Mouse (Mus musculus) macrophage (primary cell): ENCODE measurements around the gene Cryl1. TPM values are rescaled to one million over a fixed set of nuclear protein-coding genes. Genes with fewer than 3 reads are reported as not detected.

Experiments used
- H3K27ac ChIP-seq: fragments of 350-480 bp; formaldehyde crosslinking; 2 replicates; pipeline ENCODE4 v1.9.0; 2021
- H3K36me3 ChIP-seq: fragments of 350-480 bp; formaldehyde crosslinking; 2 replicates; pipeline ENCODE4 v1.9.0; 2021; ENCODE audit errors: inconsistent target
- H3K4me3 ChIP-seq: fragments of 350-480 bp; formaldehyde crosslinking; 2 replicates; pipeline ENCODE4 v1.9.0; 2021; ENCODE audit errors: inconsistent target
- H3K79me2 ChIP-seq: fragments of 350-480 bp; formaldehyde crosslinking; 2 replicates; pipeline ENCODE4 v1.9.0; 2021; ENCODE audit errors: inconsistent target
- WGBS: methylation state at CpG from one replicate; pipeline ENCODE4 v1.1.7; 2026; ENCODE audit warnings: inconsistent platforms; ENCODE audit not compliant: missing documents; 5-methylcytosine and 5-hydroxymethylcytosine counted together
- polyA plus RNA-seq: library from polyadenylated mRNA; stranded (reverse); fragments of 250-400 nt; gene quantifications from 3 replicates; pipeline ENCODE4 v1.2.4, GENCODE M21; 2018; ENCODE audit warnings: inconsistent platforms

Cryl1 gene
- polyA plus RNA-seq, 1 experiment from 2014 or later: 18.7 TPM

- Histone ChIP-seq H3K79me2 (no peaks in the 10 kb centered on the region), H3K27ac (no peak overlapping the region), H3K36me3 (no peaks in the 10 kb centered on the region), H3K4me3 (no peak overlapping the region)
- 89% methylated on average over 6 of the region's 7 CpGs for WGBS
Measured at GRCm38 (mm10) chr14:57351521-57352235, 46.7 kb downstream of the Cryl1 start.

DNA sequence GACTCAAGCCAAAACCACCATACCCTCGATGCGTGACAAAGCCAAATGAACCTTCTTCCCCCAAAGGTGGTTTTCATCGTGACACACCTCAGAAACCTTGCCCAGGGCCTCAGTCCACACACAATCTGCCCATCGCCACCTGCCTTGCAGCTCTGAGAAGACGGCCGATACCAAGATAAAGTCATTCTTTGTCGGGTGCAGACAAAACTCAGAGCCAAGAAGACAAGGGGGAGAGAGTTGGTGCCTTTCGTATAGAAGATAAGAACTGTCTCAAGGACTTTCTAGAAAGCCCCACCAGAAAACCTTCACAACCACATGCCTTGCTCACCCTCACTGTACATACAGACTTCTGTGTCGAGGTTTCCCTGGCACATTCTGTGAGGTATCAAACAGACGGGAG is 48.4 kb downstream of the Cryl1 start:
- no peak overlapping the region for H3K4me3 ChIP-seq
- 91% methylated on average over 10 of the region's 10 CpGs for WGBS
- no peak overlapping the region for H3K27ac ChIP-seq

DNA sequence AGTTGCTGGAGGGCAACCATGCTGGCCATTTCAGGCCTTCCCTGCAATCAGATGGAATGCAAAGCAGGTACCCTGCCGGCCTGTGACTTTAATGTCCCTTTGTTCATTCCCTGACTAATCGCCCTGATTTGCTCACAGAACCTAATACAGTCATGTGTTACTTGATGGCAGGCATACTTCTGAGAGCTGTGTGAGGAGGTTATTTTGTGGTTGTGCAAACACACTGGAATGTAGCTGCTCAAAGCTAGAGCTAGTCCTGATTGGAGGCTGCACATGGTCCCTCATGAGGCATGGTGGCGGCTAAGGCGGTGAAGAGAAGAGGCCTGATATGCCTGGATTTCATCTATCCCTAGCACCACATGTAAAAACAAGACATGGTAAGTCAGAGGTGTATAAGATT is 50.2 kb downstream of the Cryl1 start:
- Histone ChIP-seq H3K27ac (no peak overlapping the region), H3K36me3 (no peaks in the 10 kb centered on the region), H3K4me3 (no peak overlapping the region), H3K79me2 (no peaks in the 10 kb centered on the region)
- 98% methylated on average over 4 of the region's 4 CpGs for WGBS

More for the DNA sequence above, 48.4 kb downstream of the Cryl1 start:
- no peaks in the 10 kb centered on the region for H3K36me3 ChIP-seq
- H3K79me2 ChIP-seq: no peaks in the 10 kb centered on the region

GRCm38 (mm10) chr14:57346135-57346534 is 52.2 kb downstream of the Cryl1 start:
- Histone ChIP-seq H3K27ac (no peak overlapping the region), H3K36me3 (no peaks in the 10 kb centered on the region), H3K4me3 (no peak overlapping the region), H3K79me2 (no peaks in the 10 kb centered on the region)
- 96% methylated on average over 3 of the region's 3 CpGs for WGBS

DNA sequence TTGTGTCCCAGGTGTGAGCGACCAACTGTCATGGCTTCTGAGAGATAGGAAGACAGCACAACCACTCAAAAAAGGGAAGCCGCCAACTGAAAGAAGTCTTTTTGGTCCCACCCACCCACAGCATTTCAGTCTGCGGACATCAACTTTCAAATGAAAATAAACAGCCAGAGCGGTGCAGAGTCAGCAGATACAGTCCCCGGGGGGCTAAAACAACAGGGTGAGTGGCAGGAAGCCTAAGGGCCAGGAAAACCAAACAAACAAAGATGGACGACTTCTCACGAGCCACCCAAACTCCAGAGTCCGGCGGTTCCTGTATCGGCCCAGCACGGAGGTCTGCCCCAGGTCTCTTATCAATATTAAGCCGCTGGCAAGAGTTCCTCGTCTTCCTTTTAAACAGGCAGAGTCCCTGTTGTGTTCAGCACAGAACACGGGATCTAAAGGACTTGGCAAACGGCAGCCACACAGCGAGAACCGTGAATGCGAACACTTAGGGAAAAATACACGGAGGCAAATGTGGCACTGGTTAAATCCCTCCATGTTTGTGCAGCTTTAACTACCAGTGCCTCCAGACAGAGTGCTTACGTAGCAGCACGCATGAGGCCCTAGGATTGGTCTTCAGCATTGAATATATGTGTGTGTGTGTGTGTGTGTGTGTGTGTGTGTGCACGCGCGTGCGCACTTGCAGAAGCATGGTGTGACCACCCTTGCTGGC is 53.4 kb downstream of the Cryl1 start:
- H3K4me3 ChIP-seq: no peak overlapping the region
- no peak overlapping the region for H3K27ac ChIP-seq
- WGBS: 70% methylated on average over 22 of the region's 25 CpGs

DNA sequence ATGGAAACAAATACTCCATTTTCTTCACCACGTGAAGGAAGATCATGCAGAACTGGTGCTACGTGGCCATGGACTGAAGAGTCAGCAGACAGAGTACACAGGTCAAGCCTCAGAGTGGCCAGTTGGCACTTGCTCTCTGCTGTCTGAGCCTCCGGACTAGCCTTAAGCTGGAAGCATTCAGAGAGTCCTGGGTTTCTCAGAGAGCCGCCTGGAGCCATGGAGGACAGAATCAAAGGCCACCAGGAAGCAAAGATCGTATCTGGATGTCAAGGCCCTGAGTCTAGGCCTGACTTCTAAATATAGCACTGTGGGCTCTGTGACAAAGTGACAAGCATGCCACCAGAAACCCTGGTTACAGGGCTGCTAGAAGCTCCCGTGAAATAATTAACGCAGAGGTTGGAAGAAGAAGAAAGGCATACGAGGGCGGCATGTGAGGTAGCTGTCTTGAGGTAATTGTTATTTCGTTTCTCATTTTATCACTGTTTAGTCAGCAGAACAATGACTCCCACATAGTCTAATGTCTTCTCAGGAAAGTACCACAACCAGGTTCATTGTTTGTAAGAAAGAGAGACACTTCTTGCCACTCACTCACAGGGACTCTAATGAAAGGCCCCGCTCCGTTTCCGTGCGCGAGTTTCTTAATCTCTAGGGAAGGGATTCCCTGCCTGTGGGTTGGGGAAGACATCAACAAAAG is 55.1 kb downstream of the Cryl1 start:
- H3K4me3 ChIP-seq: no peak overlapping the region

More for the DNA sequence above, 53.4 kb downstream of the Cryl1 start:
- Histone ChIP-seq H3K79me2 (no peaks in the 10 kb centered on the region), H3K36me3 (no peaks in the 10 kb centered on the region)

GRCm38 (mm10) chr14:57342316-57343055 is 55.8 kb downstream of the Cryl1 start:
- Histone ChIP-seq H3K27ac (no peak overlapping the region), H3K36me3 (no peaks in the 10 kb centered on the region), H3K4me3 (no peak overlapping the region), H3K79me2 (no peaks in the 10 kb centered on the region)
- 74% methylated on average over 6 of the region's 6 CpGs for WGBS

More for the DNA sequence above, 55.1 kb downstream of the Cryl1 start:
- no peak overlapping the region for H3K27ac ChIP-seq
- no peaks in the 10 kb centered on the region for H3K79me2 ChIP-seq
- no peaks in the 10 kb centered on the region for H3K36me3 ChIP-seq
- 95% methylated on average over 15 of the region's 15 CpGs for WGBS

GRCm38 (mm10) chr14:57338666-57339065 is 59.7 kb downstream of the Cryl1 start:
- H3K4me3 ChIP-seq: no peak overlapping the region
- H3K36me3 ChIP-seq: no peaks in the 10 kb centered on the region
- WGBS: 95% methylated on average over 6 of the region's 6 CpGs
- no peaks in the 10 kb centered on the region for H3K79me2 ChIP-seq
- no peak overlapping the region for H3K27ac ChIP-seq

- WGBS: 92% methylated on average over 6 of the region's 6 CpGs
- Histone ChIP-seq H3K4me3 (no peak overlapping the region), H3K79me2 (no peaks in the 10 kb centered on the region), H3K36me3 (no peaks in the 10 kb centered on the region), H3K27ac (no peak overlapping the region)
Measured at GRCm38 (mm10) chr14:57334833-57335232, 63.5 kb downstream of the Cryl1 start.

DNA sequence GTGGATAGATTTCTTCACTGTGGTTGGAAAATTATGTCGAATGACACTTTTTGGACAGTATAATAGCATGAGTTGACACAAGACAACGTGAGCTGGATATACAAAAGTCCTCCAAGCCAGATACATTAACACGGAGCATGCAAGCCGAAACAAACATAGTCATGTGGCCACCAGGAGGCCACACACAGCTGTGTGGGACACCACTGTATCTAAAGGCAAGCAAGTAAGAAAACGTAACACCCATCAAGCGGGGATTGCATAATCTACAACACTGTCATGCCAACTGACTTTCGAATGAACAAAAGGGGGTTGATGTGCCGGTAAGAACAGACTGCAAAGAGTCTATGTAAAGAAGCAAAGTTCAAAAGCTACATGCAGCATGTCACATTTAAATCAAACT is 65.8 kb downstream of the Cryl1 start:
- Histone ChIP-seq H3K4me3 (no peak overlapping the region), H3K36me3 (no peaks in the 10 kb centered on the region), H3K79me2 (no peaks in the 10 kb centered on the region), H3K27ac (no peak overlapping the region)
- WGBS: 57% methylated on average over 8 of the region's 8 CpGs

GRCm38 (mm10) chr14:57331097-57331496 is 67.2 kb downstream of the Cryl1 start:
- Histone ChIP-seq H3K79me2 (no peaks in the 10 kb centered on the region), H3K4me3 (no peak overlapping the region), H3K27ac (no peak overlapping the region), H3K36me3 (no peaks in the 10 kb centered on the region)
- 94% methylated on average over 10 of the region's 10 CpGs for WGBS

GRCm38 (mm10) chr14:57329600-57329999 is 68.7 kb downstream of the Cryl1 start:
- 95% methylated on average over 14 of the region's 15 CpGs for WGBS
- H3K79me2 ChIP-seq: no peaks in the 10 kb centered on the region
- H3K27ac ChIP-seq: no peak overlapping the region
- H3K4me3 ChIP-seq: no peak overlapping the region
- H3K36me3 ChIP-seq: no peaks in the 10 kb centered on the region

DNA sequence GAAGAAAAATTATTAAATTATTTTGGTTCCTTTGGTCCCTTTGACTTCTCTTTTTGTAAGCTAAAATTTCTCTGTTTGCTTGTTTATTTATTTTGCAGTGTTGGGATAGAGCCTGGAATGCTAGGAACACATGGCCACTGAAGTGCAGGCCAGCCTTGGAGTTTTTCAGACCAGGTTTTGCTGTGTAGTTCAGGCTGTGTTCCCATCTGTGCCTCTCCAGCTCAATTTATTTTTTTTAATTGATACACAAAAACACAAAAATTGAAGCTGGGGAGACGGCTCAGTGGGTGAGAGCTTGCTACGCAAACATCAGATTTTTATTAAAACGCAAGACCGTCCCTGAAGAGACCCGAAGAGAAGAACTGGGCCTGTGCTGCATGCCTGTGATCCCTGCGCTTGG is 71.6 kb downstream of the Cryl1 start:
- Histone ChIP-seq H3K79me2 (no peaks in the 10 kb centered on the region), H3K36me3 (no peaks in the 10 kb centered on the region), H3K4me3 (no peak overlapping the region), H3K27ac (no peak overlapping the region)
- WGBS: 91% methylated on average over 6 of the region's 6 CpGs

DNA sequence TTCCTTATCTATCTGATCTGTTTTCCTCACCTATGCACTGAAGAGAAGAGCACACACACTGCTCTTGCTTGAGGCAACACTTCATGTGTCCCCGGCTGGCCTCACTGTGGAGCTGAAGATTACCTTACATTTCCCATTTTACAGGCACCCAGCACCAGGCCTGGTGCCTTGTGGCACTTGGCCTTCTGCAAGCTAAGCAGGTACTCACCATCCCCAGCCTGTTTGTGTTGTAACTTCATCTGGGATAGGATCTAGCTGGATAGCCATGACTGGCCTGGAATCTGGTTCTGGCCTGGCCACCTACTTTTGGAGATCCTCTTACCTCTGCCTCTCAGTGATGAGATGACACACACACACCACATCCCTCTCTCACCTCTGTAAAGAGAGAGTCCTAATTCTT is 79.5 kb downstream of the Cryl1 start:
- no peak overlapping the region for H3K27ac ChIP-seq
- no peaks in the 10 kb centered on the region for H3K79me2 ChIP-seq
- H3K36me3 ChIP-seq: no peaks in the 10 kb centered on the region
- H3K4me3 ChIP-seq: no peak overlapping the region
- 90% methylated on average over 1 of the region's 1 CpGs for WGBS
